Mouse (Mus musculus) 416B (cell line): ENCODE results near the gene C87436.
A peak's percentile ranks its signal among the peaks of the same experiment; 100 is the strongest.

Source experiments
- DNase-seq: peaks from one replicate; pipeline ENCODE4 v3.0.0; 2011; ENCODE audit warnings: low read depth

The C87436 gene

GRCm38 (mm10) chr6:86510979-86511378 lies 72.8 kb downstream of the C87436 start:
- no peak for DNase-seq

GRCm38 (mm10) chr6:86513296-86513695 lies 75.1 kb downstream of the C87436 start:
- DNase-seq: peak; percentile 54

- no peak for DNase-seq
Measured at GRCm38 (mm10) chr6:86516021-86516420, 77.8 kb downstream of the C87436 start.

GRCm38 (mm10) chr6:86519767-86520345 lies 81.7 kb downstream of the C87436 start:
- no peak for DNase-seq

GRCm38 (mm10) chr6:86522001-86522911 lies 84.1 kb downstream of the C87436 start:
- DNase-seq: no peak
